Mouse (Mus musculus) lung, embryonic 14.5 days (tissue): ENCODE measurements around the gene Ankrd45. TPM values are rescaled to one million over a fixed set of nuclear protein-coding genes. Genes with fewer than 3 reads are reported as not detected.

Source experiments
- ATAC-seq: fragments of 200-750 bp; cut with Nextera tagmentation; 2 replicates; pipeline ENCODE4 v1.8.0; 2017; ENCODE audit warnings: mild to moderate bottlenecking, moderate TSS enrichment, moderate library complexity; ENCODE audit not compliant: insufficient read depth
- DNase-seq: peaks from one replicate; pipeline ENCODE4 v3.0.0-alpha.2; 2015
- H3K27ac ChIP-seq: fragments of 300-500 bp; sonication (generic); 2 replicates; pipeline ENCODE4 v1.5.1; 2014; ENCODE audit warnings: low read depth, mild to moderate bottlenecking, moderate library complexity
- H3K27me3 ChIP-seq: fragments of 300-500 bp; sonication (generic); 2 replicates; pipeline ENCODE4 v1.6.1; 2014; ENCODE audit warnings: low read length, control low read depth; ENCODE audit not compliant: insufficient read depth
- H3K36me3 ChIP-seq: fragments of 300-500 bp; sonication (generic); 2 replicates; pipeline ENCODE4 v1.6.1; 2014; ENCODE audit warnings: control low read depth; ENCODE audit not compliant: insufficient read depth
- H3K4me1 ChIP-seq: fragments of 300-500 bp; sonication (generic); 2 replicates; pipeline ENCODE4 v1.6.1; 2014; ENCODE audit warnings: antibody characterized with exemption, control low read depth; ENCODE audit not compliant: insufficient read depth
- H3K4me2 ChIP-seq: fragments of 300-500 bp; sonication (generic); 2 replicates; pipeline ENCODE4 v1.6.1; 2014; ENCODE audit warnings: mild to moderate bottlenecking
- H3K4me3 ChIP-seq: fragments of 300-500 bp; sonication (generic); 2 replicates; pipeline ENCODE4 v1.5.1; 2014; ENCODE audit warnings: low read depth, low read length
- H3K9ac ChIP-seq: fragments of 300-500 bp; sonication (generic); 2 replicates; pipeline ENCODE4 v1.6.1; 2014
- H3K9me3 ChIP-seq: fragments of 300-500 bp; sonication (generic); 2 replicates; pipeline ENCODE4 v1.6.1; 2016; ENCODE audit warnings: low read depth, low read length, control low read depth
- CTCF ChIP-seq: IDR thresholded peaks from 2 replicates; pipeline ENCODE4 v1.5.1; 2016; ENCODE audit warnings: antibody characterized with exemption, low read depth
- WGBS: fragments of 180-500 bp; shearing (Covaris S2); extraction: QIAGEN DNeasy Blood & Tissue Kit; methylation state at CpG from one replicate; pipeline ENCODE4 v1.1.7; 2014; 5-methylcytosine and 5-hydroxymethylcytosine counted together
- polyA plus RNA-seq: library from polyadenylated mRNA; unstranded; fragments of >200 nt; fragmentation: Nextera tagmentation; extraction: Ambion mirVana; gene quantifications from 2 replicates; pipeline ENCODE4 v1.2.1, GENCODE M21; 2014

Gene Ankrd45
- polyA plus RNA-seq, result 1.0 and 1.3 TPM in 2 replicates

GRCm38 (mm10) chr1:161142531-161143159 lies at the start of gene Ankrd45:
TSS of gene Ankrd45 (plus strand) at chr1:161142691.
- no peaks in the 10 kb centered on the region for H3K4me1 ChIP-seq
- H3K4me3 ChIP-seq, result peak within 1 kb of the TSS; percentile 41
- H3K9ac ChIP-seq, result peak within 1 kb of the TSS; percentile 48
- no peaks in the 10 kb centered on the region for H3K27me3 ChIP-seq
- H3K27ac ChIP-seq, result no peak within 1 kb of the TSS
- 4% methylated on average over 33 of the region's 33 CpGs for WGBS
- H3K9me3 ChIP-seq, result no peaks in the 10 kb centered on the region
- DNase-seq (peak; percentile 69), ATAC-seq (peak; percentile 92)
- TF ChIP-seq CTCF, result no peak
- no peaks in the 10 kb centered on the region for H3K36me3 ChIP-seq
- peak within 1 kb of the TSS; percentile 80 for H3K4me2 ChIP-seq

DNA sequence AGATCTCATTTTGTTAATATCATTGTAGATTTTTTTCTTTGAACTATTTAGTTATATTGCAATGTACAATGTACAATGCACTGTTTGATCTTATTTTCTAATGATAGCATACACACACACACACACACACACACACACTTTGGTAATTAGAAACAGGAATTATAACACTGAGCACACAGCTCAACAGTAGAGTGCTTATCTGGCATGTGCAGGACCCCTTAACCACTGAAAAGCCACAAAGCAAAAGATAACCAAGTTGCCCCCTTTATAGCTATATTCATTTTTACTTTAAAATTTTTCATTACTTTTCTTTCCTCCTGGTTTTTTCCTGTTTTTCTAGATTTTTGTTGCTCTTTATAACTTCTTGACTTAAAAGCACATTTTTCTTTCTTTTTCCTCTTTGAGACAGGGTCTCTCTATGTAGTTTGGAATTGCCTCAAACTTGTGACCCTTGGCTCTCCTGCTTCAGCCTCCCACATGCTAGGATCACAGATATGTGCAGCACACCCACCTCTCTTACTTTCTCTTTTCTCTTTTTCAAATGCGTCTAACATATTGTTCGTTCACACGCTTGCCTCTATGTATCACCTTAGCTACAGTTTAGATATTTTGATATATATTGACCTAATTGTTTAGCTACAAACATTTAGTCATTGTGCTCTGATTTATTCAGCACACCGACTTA lies 42.6 kb upstream of the Ankrd45 start:
- H3K9ac ChIP-seq, result no peak overlapping the region
- no peak overlapping the region for H3K27ac ChIP-seq
- H3K9me3 ChIP-seq, result no peaks in the 10 kb centered on the region
- H3K4me3 ChIP-seq, result no peak overlapping the region
- no peak overlapping the region for H3K4me2 ChIP-seq
- no peak for DNase-seq
- 94% methylated on average over 4 of the region's 4 CpGs for WGBS
- TF ChIP-seq CTCF, result no peak
- H3K27me3 ChIP-seq, result no peaks in the 10 kb centered on the region
- peaks cover 52% of the 10 kb centered on the region for H3K36me3 ChIP-seq
- no peaks in the 10 kb centered on the region for H3K4me1 ChIP-seq
- no peak for ATAC-seq

GRCm38 (mm10) chr1:161103842-161104241 lies 38.6 kb upstream of the Ankrd45 start:
- no peak overlapping the region for H3K4me2 ChIP-seq
- ATAC-seq (no peak), DNase-seq (no peak)
- H3K36me3 ChIP-seq, result peaks cover 41% of the 10 kb centered on the region
- H3K4me3 ChIP-seq, result no peak overlapping the region
- no peak overlapping the region for H3K27ac ChIP-seq
- H3K4me1 ChIP-seq, result no peaks in the 10 kb centered on the region
- no peaks in the 10 kb centered on the region for H3K9me3 ChIP-seq
- no peaks in the 10 kb centered on the region for H3K27me3 ChIP-seq
- WGBS, result 89% methylated on average over 1 of the region's 1 CpGs
- no peak overlapping the region for H3K9ac ChIP-seq
- no peak for TF ChIP-seq CTCF

GRCm38 (mm10) chr1:161109216-161109615 lies 33.3 kb upstream of the Ankrd45 start:
- Histone ChIP-seq H3K9me3 (no peaks in the 10 kb centered on the region), H3K4me3 (no peak overlapping the region), H3K27ac (no peak overlapping the region), H3K4me2 (no peak overlapping the region), H3K27me3 (no peaks in the 10 kb centered on the region), H3K4me1 (no peaks in the 10 kb centered on the region), H3K9ac (no peak overlapping the region), H3K36me3 (peaks cover 22% of the 10 kb centered on the region)
- 80% methylated on average over 8 of the region's 8 CpGs for WGBS
- no peak for TF ChIP-seq CTCF
- ATAC-seq (no peak), DNase-seq (no peak)

DNA sequence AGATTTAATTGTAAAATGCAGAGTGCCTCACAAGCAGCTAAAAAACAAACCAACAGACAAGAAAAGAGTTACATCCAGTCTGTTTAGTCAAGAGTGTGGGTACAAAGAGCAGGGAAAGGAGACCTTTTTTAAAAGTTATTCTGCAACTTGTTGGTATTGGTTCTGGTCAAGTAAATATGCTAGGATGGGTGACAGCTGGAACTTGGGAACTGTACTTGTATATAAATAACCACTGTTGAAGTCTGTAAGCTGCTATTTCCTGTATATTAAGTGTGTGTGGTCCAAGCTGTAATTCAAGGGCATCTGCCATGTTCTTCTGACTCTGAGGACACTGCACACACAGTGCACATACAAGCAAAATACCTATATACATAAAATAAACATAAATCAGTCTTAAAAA lies 27.9 kb upstream of the Ankrd45 start:
- DNase-seq (peak; percentile 47), ATAC-seq (peak; percentile 66; the same call in 1 of the 2 replicates)
- Histone ChIP-seq H3K27me3 (no peaks in the 10 kb centered on the region), H3K36me3 (no peaks in the 10 kb centered on the region), H3K9me3 (no peaks in the 10 kb centered on the region), H3K4me2 (no peak overlapping the region), H3K27ac (no peak overlapping the region), H3K9ac (no peak overlapping the region), H3K4me1 (no peaks in the 10 kb centered on the region), H3K4me3 (no peak overlapping the region)
- TF ChIP-seq CTCF, result no peak

DNA sequence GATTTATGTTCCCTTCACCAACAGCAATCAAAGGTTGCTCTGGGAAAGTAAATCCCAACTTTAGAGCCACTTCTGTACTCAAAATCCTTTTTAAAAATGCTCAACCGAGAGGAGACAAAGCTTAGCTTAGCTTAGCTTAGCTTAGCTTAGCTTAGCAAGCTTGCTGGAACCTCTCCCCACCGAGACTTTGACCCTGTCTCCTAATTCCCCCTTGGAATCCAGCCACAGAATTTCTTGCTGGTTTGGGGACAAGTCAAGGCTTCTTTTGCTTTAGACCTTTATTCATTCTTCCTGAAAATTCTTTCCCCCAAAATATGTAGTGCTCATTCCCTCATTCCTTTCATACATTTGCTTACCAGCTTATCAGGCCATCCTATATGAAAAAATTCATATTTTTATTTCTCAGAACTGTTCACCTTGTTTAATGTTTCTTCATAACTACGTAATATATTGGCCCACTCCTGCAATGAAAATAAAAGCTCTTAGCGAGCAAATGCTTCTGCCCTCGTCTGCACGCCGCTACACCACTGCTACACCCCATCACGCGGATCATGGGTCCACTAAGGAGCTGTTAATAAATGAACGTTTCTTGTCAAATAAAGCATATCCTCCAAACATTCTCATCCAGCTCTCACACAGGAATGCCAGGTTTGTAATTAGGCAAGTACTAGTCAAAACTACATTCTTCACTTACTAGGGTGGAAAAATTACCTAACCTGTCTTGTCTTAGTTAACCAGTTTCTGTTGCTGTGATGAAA lies 19.7 kb upstream of the Ankrd45 start:
- Histone ChIP-seq H3K27ac (no peak overlapping the region), H3K9ac (no peak overlapping the region), H3K4me2 (no peak overlapping the region), H3K36me3 (0 out of 2 replicates have a peak, but pooled peaks cover 3% of the 10 kb centered on the region), H3K4me3 (no peak overlapping the region), H3K27me3 (no peaks in the 10 kb centered on the region), H3K4me1 (no peaks in the 10 kb centered on the region), H3K9me3 (no peaks in the 10 kb centered on the region)
- no peak for TF ChIP-seq CTCF
- no peak for DNase-seq
- WGBS, result 85% methylated on average over 10 of the region's 10 CpGs
- ATAC-seq, result no peak

DNA sequence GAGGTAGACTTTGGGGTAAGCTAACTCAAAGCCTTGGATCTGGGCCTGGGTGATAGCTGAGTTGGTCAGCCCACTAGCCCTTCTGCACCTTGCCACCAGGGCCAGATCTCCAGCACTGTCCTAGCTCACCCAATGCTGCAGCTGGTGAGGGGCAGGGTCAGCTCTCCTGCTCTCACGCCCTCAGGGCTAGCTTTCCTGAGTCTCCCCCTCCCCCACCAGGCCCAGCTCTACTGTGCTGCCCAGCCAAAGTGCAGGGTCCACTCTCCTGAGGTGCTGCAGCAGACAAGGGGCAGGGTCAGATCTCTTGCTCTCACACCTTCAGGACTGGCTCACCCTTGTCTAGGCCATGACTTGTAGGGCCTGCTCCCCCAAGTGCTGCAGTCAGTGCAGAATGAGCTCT lies 16.0 kb upstream of the Ankrd45 start:
- Histone ChIP-seq H3K9ac (no peak overlapping the region), H3K27ac (no peak overlapping the region), H3K9me3 (no peaks in the 10 kb centered on the region), H3K4me3 (no peak overlapping the region), H3K36me3 (no peaks in the 10 kb centered on the region), H3K4me2 (no peak overlapping the region), H3K27me3 (no peaks in the 10 kb centered on the region), H3K4me1 (no peaks in the 10 kb centered on the region)
- 80% methylated on average over 1 of the region's 1 CpGs for WGBS
- DNase-seq (no peak), ATAC-seq (no peak)
- TF ChIP-seq CTCF, result no peak
